In the genomic region with DNA sequence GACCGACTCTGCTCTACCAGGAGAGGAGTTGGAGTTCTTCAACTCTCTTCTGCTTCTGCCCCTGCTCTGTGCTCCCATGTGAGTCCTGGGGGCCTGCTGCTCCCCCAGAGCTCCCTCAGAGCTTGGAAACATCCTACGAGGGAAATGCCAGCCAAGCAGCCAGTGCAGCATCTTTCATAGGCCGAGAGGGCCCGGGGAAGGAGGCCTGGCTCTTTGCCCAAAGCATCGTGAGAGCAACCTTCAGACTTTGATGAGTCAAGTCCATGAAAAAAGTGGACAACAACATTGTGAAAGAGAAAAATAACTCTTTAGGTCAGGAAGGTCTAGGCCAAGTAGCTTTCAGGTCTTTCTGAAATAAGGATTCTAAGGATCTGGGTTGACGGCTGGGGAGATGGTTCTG, we compare ENCODE assay signal across 20 mouse cellular contexts.
DNase-seq lines count a peak whose midpoint lies in the region; ATAC-seq lines count a peak whose summit lies in the region.
"Had no signal": no experiment of that assay in that cellular context is flagged by ENCODE, and none has a peak within 500 bp of the region (broad histone marks: within the 10 kb centered on the region; RNA-seq: fewer than 3 reads in every experiment).

No protein-coding gene starts in this region.

- H3K27ac ChIP-seq in forebrain, embryonic 15.5 days (replicated peaks) = no peak overlapping the region
- H3K27ac ChIP-seq: embryonic facial prominence, embryonic 10.5 days; hindbrain, embryonic 12.5 days; limb, embryonic 15.5 days; liver, embryonic 15.5 days; neural tube, embryonic 12.5 days had no signal

- no peak overlapping the region for H3K9ac ChIP-seq in forebrain, embryonic 15.5 days (replicated peaks)
- H3K9ac ChIP-seq: heart, embryonic 12.5 days; hindbrain, embryonic 12.5 days; limb, embryonic 15.5 days; liver, embryonic 15.5 days; neural tube, embryonic 12.5 days had no signal

- H3K36me3 ChIP-seq in forebrain, embryonic 15.5 days = peaks cover 33% of the 10 kb centered on the region

- H3K9me3 ChIP-seq in forebrain, embryonic 15.5 days = no peaks in the 10 kb centered on the region
- H3K9me3 ChIP-seq: embryonic facial prominence, embryonic 10.5 days; heart, embryonic 12.5 days; hindbrain, embryonic 12.5 days; limb, embryonic 15.5 days; liver, embryonic 15.5 days; neural tube, embryonic 12.5 days had no signal

- H3K4me2 ChIP-seq in forebrain, embryonic 15.5 days (replicated peaks) = no peak overlapping the region
- H3K4me2 ChIP-seq: heart, embryonic 12.5 days; hindbrain, embryonic 12.5 days; limb, embryonic 15.5 days; liver, embryonic 15.5 days; midbrain, embryonic 11.5 days; neural tube, embryonic 12.5 days had no signal

- H3K4me1 ChIP-seq in forebrain, embryonic 15.5 days = no peaks in the 10 kb centered on the region
- H3K4me1 ChIP-seq: embryonic facial prominence, embryonic 10.5 days; hindbrain, embryonic 12.5 days; limb, embryonic 15.5 days; liver, embryonic 15.5 days; neural tube, embryonic 12.5 days had no signal

- H3K4me3 ChIP-seq in forebrain, embryonic 15.5 days = no peak overlapping the region
- H3K4me3 ChIP-seq: embryonic facial prominence, embryonic 10.5 days; heart, embryonic 12.5 days; hindbrain, embryonic 12.5 days; limb, embryonic 15.5 days; liver, embryonic 15.5 days; neural tube, embryonic 12.5 days had no signal

- H3K27me3 ChIP-seq in forebrain, embryonic 15.5 days = no peaks in the 10 kb centered on the region
- H3K27me3 ChIP-seq: heart, embryonic 12.5 days; hindbrain, embryonic 12.5 days; limb, embryonic 15.5 days; liver, embryonic 15.5 days; neural tube, embryonic 12.5 days had no signal

- ATAC-seq in forebrain, embryonic 15.5 days (replicated peaks) = no peak
- ATAC-seq: CD4-positive, CD25-positive, alpha-beta regulatory T cell, adult 4 months; inflammation-experienced regulatory T-cells, adult 6 months had no signal

- 74% methylated on average over 6 of the region's 6 CpGs for WGBS in forebrain, embryonic 15.5 days

- DNase-seq in 3T3-L1 (ENCODE audit: low read depth, low spot score) (peak; percentile 43), 416B (ENCODE audit: low read depth) (peak; percentile 32)
- DNase-seq in adrenal gland, postnatal 14 days = peak; percentile 91
- DNase-seq in kidney, postnatal 10 days = peak; percentile 80
- no peak for DNase-seq in right cerebral cortex, adult 2 months (ENCODE audit: low spot score in 2 of 2)
- no peak for DNase-seq in natural killer cell, adult 2 months (ENCODE audit: low spot score in 2 of 2)
- DNase-seq: cerebellum, adult 2 months; heart, adult 11 months; heart, postnatal 14 days; thymus, adult 2 months had no signal

Comparison
In these comparisons a context has a peak if more than half of its experiments do, and no peak if none do; other contexts are left out.
1. DNase-seq: peak in 3T3-L1 (single experiment), 416B (single experiment), adrenal gland, postnatal 14 days (single experiment) and kidney, postnatal 10 days (single experiment); none in right cerebral cortex, adult 2 months (0 of 2) and natural killer cell, adult 2 months (0 of 2).